Mouse (Mus musculus) forebrain, embryonic 11.5 days (tissue): Measurements from ENCODE around the gene Psmb7. TPM values are rescaled to one million over a fixed set of nuclear protein-coding genes. Genes with fewer than 3 reads are reported as not detected.

Experiments
- ATAC-seq: fragments of 200-750 bp; cut with Nextera tagmentation; replicated peaks from 2 replicates; pipeline ENCODE4 v1.8.0; 2017; ENCODE audit warnings: moderate TSS enrichment; ENCODE audit not compliant: low FRiP score
- DNase-seq: peaks from one replicate; pipeline ENCODE4 v3.0.0-alpha.2; 2017; ENCODE audit warnings: low spot score
- H3K27ac ChIP-seq: fragments of 300-500 bp; sonication (generic); 2 replicates; pipeline ENCODE4 v1.5.1; 2014; ENCODE audit warnings: low read depth, low read length
- H3K27me3 ChIP-seq: fragments of 300-500 bp; sonication (generic); 2 replicates; pipeline ENCODE4 v1.6.1; 2014; ENCODE audit warnings: mild to moderate bottlenecking, low read length, mixed read lengths; ENCODE audit not compliant: control insufficient read depth, insufficient read depth
- H3K36me3 ChIP-seq: fragments of 300-500 bp; sonication (generic); 2 replicates; pipeline ENCODE4 v1.6.1; 2014; ENCODE audit warnings: mild to moderate bottlenecking, low read length, moderate library complexity, mixed read lengths; ENCODE audit not compliant: control insufficient read depth, insufficient read depth
- H3K4me1 ChIP-seq: fragments of 300-500 bp; sonication (generic); replicated peaks from 2 replicates; pipeline ENCODE4 v1.6.1; 2014; ENCODE audit warnings: low read length, mixed read lengths; ENCODE audit not compliant: control insufficient read depth, insufficient read depth
- H3K4me2 ChIP-seq: fragments of 300-500 bp; sonication (generic); 2 replicates; pipeline ENCODE4 v1.6.1; 2014; ENCODE audit warnings: low read depth, mild to moderate bottlenecking, low read length, moderate library complexity, mixed read lengths; ENCODE audit not compliant: severe bottlenecking
- H3K4me3 ChIP-seq: fragments of 300-500 bp; sonication (generic); 2 replicates; pipeline ENCODE4 v1.5.1; 2014; ENCODE audit warnings: low read depth, low read length
- H3K9ac ChIP-seq: fragments of 300-500 bp; sonication (generic); 2 replicates; pipeline ENCODE4 v1.6.1; 2014; ENCODE audit warnings: low read length
- H3K9me3 ChIP-seq: fragments of 300-500 bp; sonication (generic); 2 replicates; pipeline ENCODE4 v1.6.1; 2016; ENCODE audit warnings: low read length, mixed read lengths; ENCODE audit not compliant: control insufficient read depth
- WGBS: fragments of 180-500 bp; shearing (Covaris S2); extraction: QIAGEN DNeasy Blood & Tissue Kit; methylation state at CpG from one replicate; pipeline ENCODE4 v1.1.7; 2014; 5-methylcytosine and 5-hydroxymethylcytosine counted together
- polyA plus RNA-seq: library from polyadenylated mRNA; unstranded; fragments of >200 nt; fragmentation: Nextera tagmentation; extraction: Ambion mirVana; gene quantifications from 2 replicates; pipeline ENCODE4 v1.2.1, GENCODE M21; 2014

Psmb7 gene
- polyA plus RNA-seq, 1 experiment from 2014 or later, result 333 TPM

DNA sequence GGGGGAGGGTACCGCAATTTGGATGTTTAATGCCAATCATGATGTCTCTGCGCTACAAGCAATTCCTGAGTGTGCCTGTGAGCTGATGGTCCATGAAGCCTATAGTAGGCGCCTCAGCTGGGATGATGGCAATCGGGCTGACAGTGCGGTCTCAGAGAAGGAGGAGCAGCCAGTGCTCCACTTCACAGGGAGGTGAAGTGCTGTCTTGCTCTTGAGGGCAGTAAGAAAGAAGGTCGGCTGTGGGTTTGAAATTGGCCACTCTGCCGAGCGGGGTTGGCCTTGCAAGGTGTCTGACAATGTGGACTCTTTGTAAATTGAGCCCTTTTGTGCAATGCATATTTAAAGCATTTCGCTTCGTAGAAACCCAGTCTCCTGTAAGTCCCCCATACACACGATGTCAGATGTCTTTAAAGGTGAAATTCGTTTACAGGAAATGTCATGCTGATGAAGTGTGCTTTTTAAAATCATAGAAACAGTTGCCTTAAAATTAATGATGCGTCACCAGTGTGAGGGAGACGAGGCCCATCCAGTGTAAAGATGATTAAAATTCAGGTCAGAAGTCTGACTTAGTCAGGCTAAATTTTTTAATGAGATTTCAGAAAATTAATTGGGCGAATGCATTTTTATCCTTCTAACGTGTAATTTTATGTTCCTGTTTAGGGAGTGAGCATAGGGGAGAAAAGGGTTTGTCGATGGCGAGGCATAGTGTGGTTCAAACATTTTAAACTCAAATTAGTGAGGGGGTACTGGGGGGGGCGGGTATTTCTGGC lies 89.5 kb downstream of the Psmb7 start:
- 70% methylated on average over 19 of the region's 19 CpGs for WGBS
- DNase-seq (no peak), ATAC-seq (no peak; the same call in 1 of the 2 replicates)
- H3K27me3 ChIP-seq, result no peaks in the 10 kb centered on the region
- no peak overlapping the region for H3K4me2 ChIP-seq
- no peaks in the 10 kb centered on the region; the same call in 1 of the 2 replicates for H3K36me3 ChIP-seq
- no peaks in the 10 kb centered on the region for H3K9me3 ChIP-seq
- H3K27ac ChIP-seq, result no peak overlapping the region
- no peak overlapping the region for H3K4me3 ChIP-seq
- H3K4me1 ChIP-seq, result peaks cover 7% of the 10 kb centered on the region
- no peak overlapping the region for H3K9ac ChIP-seq

DNA sequence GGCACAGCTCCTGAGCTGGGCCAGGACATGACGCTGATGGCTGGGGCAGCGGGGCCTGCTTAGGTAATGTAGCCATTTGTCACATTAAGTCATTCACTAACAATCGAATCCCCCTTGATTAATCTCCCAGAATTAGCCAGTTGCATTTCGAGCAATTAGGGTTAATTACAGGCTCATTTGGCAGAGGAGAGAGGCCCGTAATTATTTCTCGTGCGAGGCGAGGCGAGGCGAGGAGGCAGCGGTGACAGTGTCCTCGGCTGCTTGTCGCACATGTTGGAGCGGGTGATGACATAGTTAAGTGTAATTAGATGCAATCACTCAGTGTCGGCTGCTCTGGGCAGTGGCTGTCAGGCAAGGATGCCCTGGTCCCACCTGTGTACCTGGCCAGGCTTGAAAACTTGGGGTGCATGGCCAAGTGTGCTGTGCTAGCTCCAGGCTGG lies 91.9 kb downstream of the Psmb7 start:
- DNase-seq, result no peak
- H3K4me3 ChIP-seq, result no peak overlapping the region
- H3K27me3 ChIP-seq, result no peaks in the 10 kb centered on the region
- WGBS, result 65% methylated on average over 15 of the region's 15 CpGs
- ATAC-seq, result peak; percentile 47
- H3K9ac ChIP-seq, result no peak overlapping the region
- no peak overlapping the region for H3K27ac ChIP-seq
- H3K9me3 ChIP-seq, result no peaks in the 10 kb centered on the region
- H3K4me1 ChIP-seq, result peaks cover 7% of the 10 kb centered on the region
- H3K4me2 ChIP-seq, result no peak overlapping the region
- no peaks in the 10 kb centered on the region for H3K36me3 ChIP-seq

DNA sequence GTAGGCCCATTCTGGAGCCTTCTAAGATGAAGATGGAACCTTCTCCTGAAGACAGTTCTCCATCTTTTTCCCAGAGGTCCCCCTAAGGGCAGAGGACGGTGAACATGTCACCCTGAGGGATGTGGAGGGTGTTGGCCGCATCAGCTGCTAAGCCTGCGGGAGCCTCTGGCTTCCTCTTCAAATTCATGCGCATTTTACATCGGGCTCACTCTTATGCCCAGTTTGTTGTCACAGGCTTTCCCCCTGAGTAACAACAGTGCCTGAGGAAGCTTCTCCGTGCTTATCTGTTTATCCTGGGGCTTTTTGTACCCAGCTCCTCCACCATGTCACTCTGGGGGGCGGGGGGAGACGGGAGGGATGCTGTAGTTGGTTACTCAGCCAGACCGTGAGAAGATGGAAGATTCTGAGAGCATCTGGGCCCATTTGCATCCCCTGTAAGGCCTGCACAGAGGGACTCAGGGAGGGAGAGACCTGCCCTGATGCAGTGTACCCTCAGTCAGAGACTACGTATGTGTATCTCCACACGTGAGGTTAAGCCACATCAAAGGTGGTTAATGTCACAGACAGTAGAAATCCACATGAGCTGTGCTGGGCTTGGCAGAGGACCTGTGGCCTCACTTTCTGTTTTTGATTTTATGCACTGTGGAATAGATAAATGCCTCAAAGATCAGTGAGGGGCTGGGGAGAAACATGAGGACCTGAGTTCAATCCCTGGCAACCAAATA lies 95.9 kb downstream of the Psmb7 start:
- no peak overlapping the region for H3K4me2 ChIP-seq
- H3K9ac ChIP-seq, result no peak overlapping the region
- H3K9me3 ChIP-seq, result no peaks in the 10 kb centered on the region
- H3K36me3 ChIP-seq, result no peaks in the 10 kb centered on the region
- WGBS, result 70% methylated on average over 11 of the region's 11 CpGs
- ATAC-seq, result no peak
- peaks cover 4% of the 10 kb centered on the region for H3K4me1 ChIP-seq
- no peak overlapping the region for H3K27ac ChIP-seq
- no peak for DNase-seq
- H3K4me3 ChIP-seq, result no peak overlapping the region
- H3K27me3 ChIP-seq, result no peaks in the 10 kb centered on the region

DNA sequence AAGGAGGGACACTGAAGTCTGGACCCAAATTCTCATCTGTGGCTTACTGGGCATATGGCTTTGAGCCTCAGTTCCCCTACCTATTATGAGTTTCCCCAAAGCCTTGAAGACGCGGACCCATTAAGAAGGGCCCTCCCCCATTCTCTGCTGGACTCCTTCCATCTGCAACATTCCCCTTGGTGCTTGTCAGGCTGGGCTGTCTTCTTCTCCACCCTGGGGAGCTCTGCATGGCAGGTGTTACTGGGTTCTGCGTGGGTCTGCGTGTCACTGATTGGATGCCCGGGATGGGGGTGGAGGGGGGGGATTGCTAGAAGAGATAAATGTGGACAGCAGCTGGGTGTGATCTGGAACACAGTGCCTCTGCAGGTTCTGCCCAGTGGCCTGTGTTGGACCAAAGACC lies 97.1 kb downstream of the Psmb7 start:
- Histone ChIP-seq H3K9ac (no peak overlapping the region), H3K4me1 (peaks cover 4% of the 10 kb centered on the region), H3K27ac (no peak overlapping the region), H3K27me3 (no peaks in the 10 kb centered on the region), H3K4me2 (no peak overlapping the region), H3K36me3 (no peaks in the 10 kb centered on the region), H3K4me3 (no peak overlapping the region), H3K9me3 (no peaks in the 10 kb centered on the region)
- no peak for ATAC-seq
- DNase-seq, result no peak
- WGBS, result 81% methylated on average over 5 of the region's 5 CpGs

DNA sequence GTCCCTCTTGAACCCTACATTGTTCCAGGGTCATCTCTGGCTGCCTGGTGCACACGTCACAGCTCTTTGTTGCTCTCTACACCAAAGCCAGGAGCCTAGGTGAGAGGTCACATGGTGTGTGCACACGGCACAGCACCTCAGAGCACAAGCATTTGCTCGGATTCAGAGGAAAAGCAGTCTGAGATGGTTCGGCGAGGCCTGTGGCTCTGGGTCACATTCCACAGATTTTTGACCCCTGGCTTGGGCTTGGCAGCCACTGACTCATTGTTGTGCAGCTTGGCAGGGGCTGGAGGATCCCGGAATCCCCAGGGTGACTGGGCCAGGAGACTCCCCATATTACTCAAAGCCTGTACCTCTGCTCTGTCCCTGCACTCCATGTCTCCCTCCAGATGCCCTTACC lies 97.7 kb downstream of the Psmb7 start:
- Histone ChIP-seq H3K27ac (no peak overlapping the region), H3K4me3 (no peak overlapping the region), H3K4me1 (peaks cover 4% of the 10 kb centered on the region), H3K9me3 (no peaks in the 10 kb centered on the region), H3K36me3 (no peaks in the 10 kb centered on the region), H3K4me2 (no peak overlapping the region), H3K9ac (no peak overlapping the region), H3K27me3 (no peaks in the 10 kb centered on the region)
- DNase-seq (peak; percentile 67), ATAC-seq (0 out of 2 replicates have a peak, but pooled peaks have one; percentile 6)
- 13% methylated on average over 6 of the region's 6 CpGs for WGBS

DNA sequence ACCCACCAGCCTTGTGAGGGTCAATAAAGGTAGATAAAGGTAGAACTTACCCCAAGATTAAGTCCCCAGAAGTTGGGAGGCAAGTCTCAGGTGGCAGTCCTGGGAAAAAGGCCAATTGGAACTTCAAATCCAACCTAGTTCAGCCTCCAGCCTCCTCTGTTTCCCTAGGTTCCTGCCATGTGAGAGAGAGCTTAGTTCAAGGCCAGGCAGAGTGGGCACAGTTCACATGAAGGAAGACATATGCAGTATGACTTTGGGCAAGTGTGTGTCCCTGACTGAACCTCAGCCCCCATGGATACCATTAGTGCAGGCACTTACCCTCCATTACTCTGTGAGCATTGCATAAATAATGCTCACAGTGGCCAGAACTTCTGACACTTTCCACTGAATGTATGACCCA lies 98.2 kb downstream of the Psmb7 start:
- ATAC-seq (no peak), DNase-seq (no peak)
- H3K27me3 ChIP-seq, result no peaks in the 10 kb centered on the region
- no peaks in the 10 kb centered on the region for H3K9me3 ChIP-seq
- H3K9ac ChIP-seq, result no peak overlapping the region
- no peak overlapping the region for H3K27ac ChIP-seq
- H3K4me2 ChIP-seq, result no peak overlapping the region
- H3K4me3 ChIP-seq, result no peak overlapping the region
- H3K36me3 ChIP-seq, result no peaks in the 10 kb centered on the region
- peaks cover 4% of the 10 kb centered on the region for H3K4me1 ChIP-seq

DNA sequence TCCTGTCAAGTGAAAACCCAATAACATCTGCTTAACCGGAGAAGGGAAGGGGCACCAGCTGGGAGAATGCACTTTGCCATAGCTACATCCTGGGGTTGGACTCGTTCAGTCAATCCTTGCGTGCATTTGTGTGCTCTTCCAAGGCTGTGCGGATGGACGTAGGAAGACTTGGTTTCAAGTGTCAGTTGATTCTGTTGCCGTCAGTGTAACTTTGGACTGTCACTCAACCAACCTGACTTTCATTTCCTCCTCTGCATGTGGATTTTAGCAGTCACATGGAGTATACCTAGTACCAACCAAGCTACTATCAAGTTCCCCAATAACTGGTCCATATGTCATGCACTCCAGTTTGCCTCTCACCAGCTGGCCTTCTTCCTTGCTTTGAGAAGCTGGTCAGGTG lies 98.9 kb downstream of the Psmb7 start:
- Histone ChIP-seq H3K27ac (no peak overlapping the region), H3K36me3 (no peaks in the 10 kb centered on the region), H3K4me2 (no peak overlapping the region), H3K9me3 (no peaks in the 10 kb centered on the region), H3K4me1 (peaks cover 4% of the 10 kb centered on the region), H3K9ac (no peak overlapping the region), H3K27me3 (no peaks in the 10 kb centered on the region), H3K4me3 (no peak overlapping the region)
- 89% methylated on average over 6 of the region's 6 CpGs for WGBS
- DNase-seq (no peak), ATAC-seq (no peak)

DNA sequence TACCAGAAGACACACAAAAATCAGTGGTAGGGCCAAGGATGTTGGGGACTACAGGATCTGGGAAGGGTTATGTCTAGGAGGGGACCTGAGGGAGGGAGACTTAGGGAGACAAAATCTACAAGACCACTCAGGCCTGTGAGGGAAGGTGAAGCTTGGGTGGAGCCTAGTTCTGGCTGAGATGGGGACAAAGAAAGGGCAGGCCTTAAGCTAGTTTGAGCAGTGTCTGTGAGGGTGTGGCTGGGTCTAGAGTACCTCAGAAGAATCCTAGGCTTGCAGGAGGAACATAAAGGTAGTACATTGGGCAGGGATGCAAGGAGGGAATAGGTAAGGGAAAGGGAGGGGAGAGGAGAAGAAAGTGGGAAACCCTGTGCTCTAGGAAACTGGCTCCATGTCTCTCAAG lies 99.5 kb downstream of the Psmb7 start:
- no peak for ATAC-seq
- Histone ChIP-seq H3K27me3 (no peaks in the 10 kb centered on the region), H3K9ac (no peak overlapping the region), H3K4me3 (no peak overlapping the region), H3K27ac (no peak overlapping the region), H3K4me1 (peaks cover 9% of the 10 kb centered on the region), H3K9me3 (no peaks in the 10 kb centered on the region), H3K4me2 (no peak overlapping the region), H3K36me3 (no peaks in the 10 kb centered on the region)
- no peak for DNase-seq

DNA sequence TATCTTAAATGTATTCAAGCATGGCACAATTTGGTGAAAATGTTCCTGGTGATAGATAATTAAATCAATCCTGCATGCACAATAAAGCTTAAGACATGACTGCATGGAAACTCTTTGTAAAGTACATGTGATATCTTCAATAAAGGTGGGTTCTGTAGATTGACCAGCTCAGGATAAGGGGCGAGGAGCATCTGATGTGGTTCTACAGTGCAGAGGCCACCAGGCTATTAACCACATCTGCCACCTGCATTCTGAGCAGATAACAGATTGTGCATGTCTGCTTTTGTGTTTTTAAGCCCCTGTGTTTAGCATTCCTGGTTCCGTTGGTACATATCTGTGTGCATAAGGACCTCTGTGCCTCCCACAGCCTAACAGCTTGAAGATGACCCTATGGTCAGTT lies 100.7 kb downstream of the Psmb7 start:
- Histone ChIP-seq H3K4me2 (no peak overlapping the region), H3K36me3 (no peaks in the 10 kb centered on the region), H3K4me1 (peaks cover 9% of the 10 kb centered on the region), H3K27me3 (no peaks in the 10 kb centered on the region), H3K4me3 (no peak overlapping the region), H3K9me3 (no peaks in the 10 kb centered on the region), H3K27ac (no peak overlapping the region), H3K9ac (no peak overlapping the region)
- WGBS, result 94% methylated on average over 2 of the region's 2 CpGs
- ATAC-seq, result no peak
- no peak for DNase-seq
